Mouse (Mus musculus) G1E (cell line): ENCODE measurements at regions not wholly inside any gene's neighbourhood (a gene's known extent, or its start where the extent isn't known, plus 50 kb on each side); places are given as distances from the start of the nearest gene placed in this dataset.

Experiments
- ATAC-seq: 2 replicates; pipeline ENCODE4 v1.8.0; 2016; ENCODE audit warnings: mild to moderate bottlenecking; ENCODE audit not compliant: insufficient number of reproducible peaks, poor library complexity, low FRiP score, severe bottlenecking; ENCODE audit errors: extremely low read depth
- DNase-seq: peaks from one replicate; pipeline ENCODE4 v3.0.0; 2012; ENCODE audit warnings: low spot score
- H3K27me3 ChIP-seq: 2 replicates; pipeline ENCODE4 v1.6.1; 2012; ENCODE audit warnings: mild to moderate bottlenecking, low read length, inconsistent platforms; ENCODE audit not compliant: insufficient read depth
- H3K36me3 ChIP-seq: replicated peaks from 2 replicates; pipeline ENCODE3; 2012; ENCODE audit warnings: mild to moderate bottlenecking, inconsistent platforms
- H3K4me1 ChIP-seq: 2 replicates; pipeline ENCODE4 v1.6.1; 2012; ENCODE audit warnings: low read depth, low read length, inconsistent platforms, mixed read lengths; ENCODE audit not compliant: insufficient read depth
- H3K4me3 ChIP-seq: 2 replicates; pipeline ENCODE4 v1.5.1; 2012; ENCODE audit warnings: low read depth, mild to moderate bottlenecking, inconsistent platforms, low read length, moderate library complexity, mixed read lengths
- H3K9me3 ChIP-seq: replicated peaks from 2 replicates; pipeline ENCODE4 v1.6.1; 2012; ENCODE audit warnings: inconsistent platforms
- CTCF ChIP-seq: IDR thresholded peaks from 2 replicates; pipeline ENCODE4 v1.5.1; 2012; ENCODE audit warnings: low read depth, low read length, inconsistent platforms, mixed read lengths
- GATA1 ChIP-seq: IDR thresholded peaks from 2 replicates; pipeline ENCODE4 v1.6.1; 2012; ENCODE audit warnings: borderline replicate concordance, low read length, inconsistent platforms, mixed read lengths
- GATA2 ChIP-seq: IDR thresholded peaks from 2 replicates; pipeline ENCODE4 v1.6.1; 2012; ENCODE audit warnings: low read depth, low read length, inconsistent platforms, borderline replicate concordance
- POLR2AphosphoS5 ChIP-seq: IDR thresholded peaks from 2 replicates; pipeline ENCODE4 v1.6.1; 2012; ENCODE audit warnings: low read depth, low read length, inconsistent platforms; ENCODE audit not compliant: insufficient replicate concordance
- TAL1 ChIP-seq: conservative IDR thresholded peaks from 2 replicates; pipeline ENCODE4 v1.6.1; 2012; ENCODE audit warnings: low read depth, low read length, inconsistent platforms, mixed read lengths

GRCm38 (mm10) chr15:62431150-62431678 is 1413.8 kb downstream of the Gsdmc2 start:
- no peak for DNase-seq
- Histone ChIP-seq H3K9me3 (no peaks in the 10 kb centered on the region), H3K4me3 (no peak overlapping the region), H3K4me1 (no peaks in the 10 kb centered on the region), H3K27me3 (peaks cover 7% of the 10 kb centered on the region; the same call in 1 of the 2 replicates), H3K36me3 (no peaks in the 10 kb centered on the region)
- no peak for ATAC-seq
- TF ChIP-seq GATA1 (no peak), TAL1 (no peak), GATA2 (no peak), POLR2AphosphoS5 (no peak), CTCF (no peak)

- H3K36me3 ChIP-seq: no peaks in the 10 kb centered on the region
- no peak overlapping the region for H3K4me3 ChIP-seq
- TF ChIP-seq TAL1: no peak
- TF ChIP-seq CTCF: no peak
- TF ChIP-seq GATA2: no peak
- no peak for TF ChIP-seq GATA1
- TF ChIP-seq POLR2AphosphoS5: no peak
- DNase-seq (no peak), ATAC-seq (no peak)
- H3K4me1 ChIP-seq: no peaks in the 10 kb centered on the region
- no peaks in the 10 kb centered on the region for H3K27me3 ChIP-seq
- H3K9me3 ChIP-seq: no peaks in the 10 kb centered on the region
Measured at GRCm38 (mm10) chr15:62422995-62423394, 1422.0 kb downstream of the Gsdmc2 start.

GRCm38 (mm10) chr15:62421073-62421851 is 1423.7 kb downstream of the Gsdmc2 start:
- TF ChIP-seq POLR2AphosphoS5 (no peak), GATA2 (no peak), TAL1 (no peak), CTCF (no peak), GATA1 (no peak)
- H3K9me3 ChIP-seq: no peaks in the 10 kb centered on the region
- DNase-seq: no peak
- ATAC-seq: no peak
- H3K27me3 ChIP-seq: no peaks in the 10 kb centered on the region
- H3K4me3 ChIP-seq: no peak overlapping the region
- H3K4me1 ChIP-seq: no peaks in the 10 kb centered on the region
- no peaks in the 10 kb centered on the region for H3K36me3 ChIP-seq

- ATAC-seq (no peak), DNase-seq (no peak)
- Histone ChIP-seq H3K27me3 (no peaks in the 10 kb centered on the region), H3K4me3 (no peak overlapping the region), H3K4me1 (no peaks in the 10 kb centered on the region), H3K36me3 (no peaks in the 10 kb centered on the region), H3K9me3 (no peaks in the 10 kb centered on the region)
- TF ChIP-seq GATA1: no peak
- no peak for TF ChIP-seq POLR2AphosphoS5
- TF ChIP-seq TAL1: no peak
- TF ChIP-seq CTCF: no peak
- no peak for TF ChIP-seq GATA2
Measured at GRCm38 (mm10) chr15:62416691-62417090, 1428.3 kb downstream of the Gsdmc2 start.

- no peak for TF ChIP-seq CTCF
- H3K27me3 ChIP-seq: no peaks in the 10 kb centered on the region; the same call in 1 of the 2 replicates
- H3K9me3 ChIP-seq: no peaks in the 10 kb centered on the region
- no peak overlapping the region for H3K4me3 ChIP-seq
- no peaks in the 10 kb centered on the region for H3K36me3 ChIP-seq
- ATAC-seq (no peak), DNase-seq (no peak)
- H3K4me1 ChIP-seq: no peaks in the 10 kb centered on the region
Measured at GRCm38 (mm10) chr15:62413694-62414093, 1431.3 kb downstream of the Gsdmc2 start.

- no peak for DNase-seq
- ATAC-seq: no peak
- Histone ChIP-seq H3K27me3 (peaks cover 15% of the 10 kb centered on the region), H3K4me3 (no peak overlapping the region), H3K9me3 (no peaks in the 10 kb centered on the region), H3K36me3 (no peaks in the 10 kb centered on the region), H3K4me1 (0 out of 2 replicates have a peak, but pooled peaks cover 2% of the 10 kb centered on the region)
- TF ChIP-seq TAL1 (no peak), GATA1 (no peak)
Measured at GRCm38 (mm10) chr15:62402142-62402541, 1442.8 kb downstream of the Gsdmc2 start.
